Comparison of ENCODE assay signal across 28 mouse cellular contexts in genomic region chr14:34227981-34228380, GRCm38 (mm10). TPM values are rescaled to one million over a fixed set of nuclear protein-coding genes. Genes with fewer than 3 reads are reported as not detected.
A peak's percentile ranks its signal among the peaks of the same experiment; 100 is the strongest.
DNase-seq lines count a peak whose midpoint lies in the region; ATAC-seq and TF ChIP-seq lines count a peak whose summit lies in the region.
"Had no signal": no experiment of that assay in that cellular context is flagged by ENCODE, and none has a peak within 500 bp of the region (broad histone marks: within the 10 kb centered on the region; RNA-seq: fewer than 3 reads in every experiment).

No protein-coding gene starts in this region.

- no peak for TF ChIP-seq EP300 in stomach, postnatal 0 days (optimal IDR thresholded peaks at IDR 0.05)

- H3K4me1 ChIP-seq in intestine, embryonic 14.5 days (replicated peaks; ENCODE audit: control insufficient read depth, insufficient read depth, low read length) = no peaks in the 10 kb centered on the region
- no peaks in the 10 kb centered on the region for H3K4me1 ChIP-seq in intestine, postnatal 0 days (replicated peaks; ENCODE audit: control insufficient read depth, insufficient read depth, low read length)
- H3K4me1 ChIP-seq in stomach, postnatal 0 days (replicated peaks; ENCODE audit: control insufficient read depth, insufficient read depth) = no peaks in the 10 kb centered on the region
- H3K4me1 ChIP-seq in forebrain, embryonic 16.5 days (replicated peaks; ENCODE audit: control insufficient read depth, insufficient read depth, low read length) = no peaks in the 10 kb centered on the region; the same call in 1 of the 2 replicates
- H3K4me1 ChIP-seq: embryonic facial prominence, embryonic 13.5 days; embryonic facial prominence, embryonic 15.5 days; forebrain, embryonic 12.5 days had no signal

- no peak overlapping the region for H3K4me3 ChIP-seq in intestine, embryonic 14.5 days (ENCODE audit: low read depth, low read length)
- no peak overlapping the region for H3K4me3 ChIP-seq in intestine, postnatal 0 days (ENCODE audit: low read depth, low read length)
- no peak overlapping the region for H3K4me3 ChIP-seq in stomach, postnatal 0 days (ENCODE audit: low read depth, low read length)
- H3K4me3 ChIP-seq in forebrain, embryonic 16.5 days (replicated peaks; ENCODE audit: low read length) = no peak overlapping the region
- H3K4me3 ChIP-seq: embryonic facial prominence, embryonic 13.5 days; embryonic facial prominence, embryonic 15.5 days; erythroblast, embryonic 14.5 days; forebrain, embryonic 10.5 days; forebrain, embryonic 12.5 days had no signal

- WGBS in intestine, embryonic 14.5 days = 84% methylated on average over 12 of the region's 12 CpGs
- WGBS in intestine, postnatal 0 days = 84% methylated on average over 12 of the region's 12 CpGs
- 80% methylated on average over 12 of the region's 12 CpGs for WGBS in stomach, postnatal 0 days
- 81% methylated on average over 12 of the region's 12 CpGs for WGBS in forebrain, embryonic 16.5 days

- H3K27me3 ChIP-seq in intestine, embryonic 14.5 days (replicated peaks; ENCODE audit: control insufficient read depth, insufficient read depth, low read length) = no peaks in the 10 kb centered on the region
- H3K27me3 ChIP-seq in intestine, postnatal 0 days (replicated peaks; ENCODE audit: control insufficient read depth, insufficient read depth, low read length) = no peaks in the 10 kb centered on the region
- H3K27me3 ChIP-seq in stomach, postnatal 0 days (ENCODE audit: control insufficient read depth, insufficient read depth, low read length) = no peaks in the 10 kb centered on the region
- no peaks in the 10 kb centered on the region for H3K27me3 ChIP-seq in forebrain, embryonic 16.5 days (replicated peaks; ENCODE audit: control insufficient read depth, insufficient read depth, low read length)
- H3K27me3 ChIP-seq: embryonic facial prominence, embryonic 13.5 days; embryonic facial prominence, embryonic 15.5 days; forebrain, embryonic 12.5 days; Patski had no signal

- no peaks in the 10 kb centered on the region for H3K9me3 ChIP-seq in intestine, embryonic 14.5 days (ENCODE audit: control insufficient read depth, low read length)
- H3K9me3 ChIP-seq in intestine, postnatal 0 days (ENCODE audit: control insufficient read depth) = no peaks in the 10 kb centered on the region
- no peaks in the 10 kb centered on the region for H3K9me3 ChIP-seq in stomach, postnatal 0 days (ENCODE audit: control insufficient read depth, low read length)
- H3K9me3 ChIP-seq in forebrain, embryonic 16.5 days (ENCODE audit: control insufficient read depth, low read length) = no peaks in the 10 kb centered on the region
- H3K9me3 ChIP-seq: embryonic facial prominence, embryonic 13.5 days; embryonic facial prominence, embryonic 15.5 days; forebrain, embryonic 10.5 days; forebrain, embryonic 12.5 days; G1E had no signal

- ATAC-seq in intestine, embryonic 14.5 days (replicated peaks; ENCODE audit: low FRiP score, low TSS enrichment, low read depth) = no peak
- ATAC-seq in intestine, postnatal 0 days = no peak
- 0 out of 2 replicates have a peak, but pooled peaks have one; percentile 35 for ATAC-seq in stomach, postnatal 0 days (ENCODE audit: low FRiP score, low TSS enrichment)
- no peak for ATAC-seq in forebrain, embryonic 16.5 days
- ATAC-seq: forebrain, embryonic 14.5 days; forebrain, postnatal 0 days had no signal

- peak; percentile 20 for DNase-seq in intestine, embryonic 14.5 days (ENCODE audit: low spot score)
- DNase-seq in ES-CJ7 (ENCODE audit: low read depth, low spot score) (peak; percentile 19), ZHBTc4 (ENCODE audit: low read depth, low spot score) (peak; percentile 36)
- no peak for DNase-seq in stomach, postnatal 0 days (ENCODE audit: low spot score)
- no peak for DNase-seq in layer of hippocampus, postnatal 36 days
- DNase-seq: adrenal gland, adult 2 months; adrenal gland, postnatal 10 days; adrenal gland, postnatal 25 days; cerebellum, adult 11 months; cerebellum, adult 18-20 months; cerebellum, adult 8-10 months; cerebellum, adult 9-11 months; cerebellum, postnatal 14 days; cerebellum, postnatal 36 days; embryo, embryonic 11 days; forebrain, postnatal 0 days had no signal

- TF ChIP-seq CTCF in intestine, postnatal 0 days (IDR thresholded peaks at IDR 0.05; ENCODE audit: low read depth) = no peak
- TF ChIP-seq CTCF in stomach, postnatal 0 days (IDR thresholded peaks at IDR 0.05; ENCODE audit: low read depth) = no peak

- H3K4me2 ChIP-seq in intestine, embryonic 14.5 days (ENCODE audit: low read length) = no peak overlapping the region
- H3K4me2 ChIP-seq in intestine, postnatal 0 days (replicated peaks; ENCODE audit: low read depth) = no peak overlapping the region
- no peak overlapping the region for H3K4me2 ChIP-seq in stomach, postnatal 0 days (replicated peaks; ENCODE audit: low read depth)
- no peak overlapping the region for H3K4me2 ChIP-seq in forebrain, embryonic 16.5 days (ENCODE audit: low read length)
- H3K4me2 ChIP-seq: embryonic facial prominence, embryonic 13.5 days; embryonic facial prominence, embryonic 15.5 days; forebrain, embryonic 12.5 days had no signal

- H3K9ac ChIP-seq in intestine, embryonic 14.5 days (ENCODE audit: low read length) = no peak overlapping the region
- H3K9ac ChIP-seq in intestine, postnatal 0 days (ENCODE audit: low read depth, low read length) = no peak overlapping the region
- H3K9ac ChIP-seq in stomach, postnatal 0 days (ENCODE audit: low read length) = no peak overlapping the region
- no peak overlapping the region for H3K9ac ChIP-seq in forebrain, embryonic 16.5 days (replicated peaks; ENCODE audit: low read depth, low read length)
- H3K9ac ChIP-seq: embryonic facial prominence, embryonic 13.5 days; embryonic facial prominence, embryonic 15.5 days; forebrain, embryonic 12.5 days; forebrain, postnatal 0 days had no signal

- H3K27ac ChIP-seq in intestine, embryonic 14.5 days (ENCODE audit: low read depth) = no peak overlapping the region
- no peak overlapping the region for H3K27ac ChIP-seq in intestine, postnatal 0 days (ENCODE audit: low read depth, low read length)
- H3K27ac ChIP-seq in stomach, postnatal 0 days (replicated peaks) = no peak overlapping the region
- no peak overlapping the region for H3K27ac ChIP-seq in forebrain, embryonic 16.5 days (ENCODE audit: low read length)
- H3K27ac ChIP-seq: embryonic facial prominence, embryonic 13.5 days; embryonic facial prominence, embryonic 15.5 days; forebrain, embryonic 10.5 days; forebrain, embryonic 12.5 days had no signal

- H3K36me3 ChIP-seq in intestine, embryonic 14.5 days (ENCODE audit: control insufficient read depth, insufficient read depth, low read length) = no peaks in the 10 kb centered on the region
- no peaks in the 10 kb centered on the region for H3K36me3 ChIP-seq in intestine, postnatal 0 days (ENCODE audit: control insufficient read depth, insufficient read depth)
- H3K36me3 ChIP-seq in stomach, postnatal 0 days (ENCODE audit: control insufficient read depth, insufficient read depth, low read length) = no peaks in the 10 kb centered on the region
- H3K36me3 ChIP-seq in forebrain, embryonic 16.5 days (ENCODE audit: control insufficient read depth, insufficient read depth) = no peaks in the 10 kb centered on the region
- H3K36me3 ChIP-seq: embryonic facial prominence, embryonic 13.5 days; embryonic facial prominence, embryonic 15.5 days; forebrain, embryonic 10.5 days; forebrain, embryonic 12.5 days had no signal

RNA-seq across cellular contexts. Expression of gene Syt15, which starts 8.6 kb away (rescaled TPM):
- polyA plus RNA-seq in intestine, embryonic 14.5 days (2014; fragmentation: Nextera tagmentation; extraction: Ambion mirVana) = 0.54 and 0.60 TPM in 2 replicates
- 1.0 and 1.2 TPM in 2 replicates for polyA plus RNA-seq in intestine, postnatal 0 days (2015; fragmentation: Nextera tagmentation; extraction: Ambion mirVana)
- polyA plus RNA-seq in stomach, postnatal 0 days (2015; fragmentation: Nextera tagmentation; extraction: Ambion mirVana) = 1.0 and 1.5 TPM in 2 replicates
- under 1 TPM; 0.40 to 0.45 TPM for total RNA-seq in layer of hippocampus, postnatal 36 days (2021)
- 0.61 TPM in 2 replicates for polyA plus RNA-seq in forebrain, embryonic 16.5 days (2015; fragmentation: Nextera tagmentation; extraction: Ambion mirVana)
- total RNA-seq: common myeloid progenitor, adult 5-6 weeks had no signal
- polyA plus RNA-seq: embryonic facial prominence, embryonic 11.5 days; erythroblast, embryonic 14.5 days; G1E had no signal

RNA-seq across cellular contexts. Expression of gene Gprin2, which starts 26.5 kb away (rescaled TPM):
- polyA plus RNA-seq in intestine, embryonic 14.5 days (2014; fragmentation: Nextera tagmentation; extraction: Ambion mirVana) = 0.39 TPM in 2 replicates
- polyA plus RNA-seq in intestine, postnatal 0 days (2015; fragmentation: Nextera tagmentation; extraction: Ambion mirVana) = 0.13 and 0.17 TPM in 2 replicates
- polyA plus RNA-seq in stomach, postnatal 0 days (2015; fragmentation: Nextera tagmentation; extraction: Ambion mirVana) = 0.12 and 0.46 TPM in 2 replicates
- total RNA-seq in layer of hippocampus, postnatal 36 days (2021) = 1 to 10 TPM; 1.4 to 2.9 TPM
- 4.2 and 6.1 TPM in 2 replicates for polyA plus RNA-seq in forebrain, embryonic 16.5 days (2015; fragmentation: Nextera tagmentation; extraction: Ambion mirVana)
- total RNA-seq: common myeloid progenitor, adult 5-6 weeks had no signal
- polyA plus RNA-seq: erythroblast, embryonic 14.5 days; G1E had no signal

Comparison
In these comparisons a context has a peak if more than half of its experiments do, and no peak if none do; other contexts are left out.
1. DNase-seq: peak in intestine, embryonic 14.5 days (single experiment), ES-CJ7 (single experiment) and ZHBTc4 (single experiment); none in stomach, postnatal 0 days (single experiment) and layer of hippocampus, postnatal 36 days (0 of 2).